Mouse (Mus musculus) T-cell, adult 66 days (primary cell): ENCODE data around the gene Zfp622. TPM values are rescaled to one million over a fixed set of nuclear protein-coding genes. Genes with fewer than 3 reads are reported as not detected.

Experiments
- total RNA-seq, 2 experiments: library from RNA; stranded (reverse); gene quantifications; 3 replicates in 1 of 2; 4 replicates in 1 of 2; pipeline ENCODE4 v1.2.4; 2023

Gene Zfp622
- total RNA-seq = 100 to 1,000 TPM; 118 to 141 TPM

DNA sequence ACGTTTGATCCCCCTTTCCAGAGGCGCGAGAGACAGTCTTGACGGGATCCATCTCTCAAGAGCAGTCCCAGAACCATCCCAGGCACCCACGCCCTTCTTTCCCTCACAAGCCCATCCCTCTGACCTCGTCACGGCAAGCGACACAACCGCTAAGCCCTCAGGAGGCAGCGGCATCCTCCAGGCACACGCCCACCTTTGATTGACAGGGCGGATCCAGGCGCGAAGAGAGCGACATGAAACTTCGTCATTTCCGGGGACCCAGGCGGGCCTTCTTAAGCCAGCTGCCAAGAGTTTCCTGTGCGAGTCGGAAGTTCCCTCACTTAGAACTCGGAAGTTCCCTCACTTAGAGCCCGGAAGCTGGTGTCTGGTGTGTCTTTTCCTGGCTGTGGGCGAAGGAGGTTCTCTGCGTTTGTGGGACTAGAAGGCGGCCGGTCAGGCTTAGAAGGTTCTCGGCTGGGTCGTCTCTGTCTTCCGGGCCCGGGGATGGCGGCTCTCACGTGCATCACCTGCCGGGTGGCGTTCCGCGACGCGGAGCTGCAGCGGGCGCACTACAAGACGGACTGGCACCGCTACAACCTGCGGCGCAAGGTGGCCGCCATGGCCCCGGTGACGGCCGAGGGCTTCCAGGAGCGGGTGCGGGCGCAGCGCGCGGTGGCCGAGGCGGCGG is at the start of gene Zfp622:
Zfp622 (plus strand) TSS at position 300 of the 667 bp plus-strand sequence.

Other genes starting within 250 kb of the Zfp622 start
- gene Retreg1, start 141.2 kb upstream of the Zfp622 start, total RNA-seq = 10 to 100 TPM; 73.6 to 74.4 TPM